Mouse (Mus musculus) thymus, postnatal 14 days (tissue): ENCODE data around the gene Nipal3.

Experiments used
- DNase-seq: peaks from one replicate; pipeline ENCODE4 v3.0.0; 2021

Gene Nipal3

GRCm38 (mm10) chr4:135494521-135495396 lies at the start of gene Nipal3, which contains the start of gene Stpg1:
Gene Nipal3 (minus strand): TSS chr4:135495038.
Gene Stpg1 (plus strand): TSS chr4:135494790.
- peak; percentile 91 for DNase-seq

DNA sequence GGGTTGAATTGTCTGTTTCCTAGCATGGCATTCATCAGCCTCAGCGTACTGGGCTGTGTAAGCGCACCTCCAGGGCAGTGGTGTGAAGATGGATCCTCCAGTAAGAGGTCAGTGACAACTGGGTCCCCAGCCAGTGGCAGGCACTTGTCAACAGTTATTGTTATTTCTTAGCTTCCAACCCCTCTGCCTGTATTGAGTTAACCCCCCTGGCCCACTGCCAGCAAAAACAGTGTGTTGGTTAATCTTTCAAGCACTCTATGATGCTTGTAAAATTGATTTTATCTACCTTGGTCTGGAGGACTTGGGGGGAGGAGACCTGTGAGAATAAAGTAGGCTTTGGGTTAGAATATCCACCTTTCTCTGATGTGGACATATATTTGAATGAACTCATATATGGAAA lies 49.4 kb upstream of the Nipal3 start:
- DNase-seq: no peak

- DNase-seq: no peak
Measured at GRCm38 (mm10) chr4:135540057-135540456, 45.2 kb upstream of the Nipal3 start.

- no peak for DNase-seq
Measured at GRCm38 (mm10) chr4:135539056-135539455, 44.2 kb upstream of the Nipal3 start.

- DNase-seq: no peak
Measured at GRCm38 (mm10) chr4:135535021-135535420, 40.2 kb upstream of the Nipal3 start.

- no peak for DNase-seq
Measured at GRCm38 (mm10) chr4:135533001-135533400, 38.2 kb upstream of the Nipal3 start.

GRCm38 (mm10) chr4:135531771-135532613 lies 37.2 kb upstream of the Nipal3 start:
- DNase-seq: no peak

- DNase-seq: no peak
Measured at GRCm38 (mm10) chr4:135531236-135531635, 36.4 kb upstream of the Nipal3 start.

DNA sequence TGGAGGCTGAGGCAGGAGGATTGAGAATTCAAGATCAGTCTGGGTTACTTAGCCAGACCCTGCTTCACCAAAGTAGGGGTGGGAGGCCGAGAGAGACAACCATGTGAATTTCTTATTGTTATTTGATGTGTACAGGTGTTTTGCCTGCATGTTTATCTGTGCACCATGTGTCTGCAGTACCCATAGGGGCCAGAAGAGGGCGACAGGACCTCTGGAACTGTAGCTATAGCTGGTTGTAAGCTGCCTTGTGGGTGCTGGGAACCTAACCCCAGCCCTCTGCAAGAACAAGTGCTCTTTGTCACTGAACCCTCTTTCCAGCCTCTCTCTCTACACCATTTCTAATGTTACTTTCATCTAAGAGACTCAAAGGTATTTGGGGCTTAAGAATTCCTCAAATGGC lies 35.4 kb upstream of the Nipal3 start:
- no peak for DNase-seq

DNA sequence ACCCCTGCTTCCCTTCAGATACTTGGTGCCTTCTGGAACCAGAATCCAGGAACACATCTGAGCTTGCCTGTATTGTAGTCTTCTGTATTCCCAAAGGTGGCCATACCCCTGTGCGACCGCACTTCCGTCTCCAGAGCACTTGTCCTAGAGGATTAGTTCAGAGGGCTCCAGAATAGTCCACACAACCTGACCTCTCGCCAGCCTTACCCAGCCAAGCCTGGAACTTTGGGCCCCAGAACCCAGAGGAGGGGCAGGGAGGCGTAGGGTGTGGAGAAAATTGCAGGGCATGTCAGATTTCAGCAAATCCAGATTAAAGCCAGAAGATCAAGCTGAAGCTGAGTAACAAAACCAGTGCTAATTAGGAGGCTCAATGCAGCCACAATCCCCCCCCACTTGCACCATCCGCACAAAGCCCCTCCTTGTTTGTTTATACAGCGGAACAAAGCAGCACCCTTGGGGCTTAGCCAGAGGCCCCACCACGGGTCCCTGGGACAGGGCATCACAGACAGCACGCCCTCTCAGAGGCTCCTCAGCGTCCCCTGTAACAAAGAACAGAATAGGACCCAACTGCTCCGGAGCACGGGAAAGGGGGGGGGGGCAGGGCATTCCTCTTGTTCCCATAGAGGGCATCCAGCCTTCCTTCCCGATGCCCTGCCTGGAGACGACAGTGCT lies 31.3 kb upstream of the Nipal3 start:
- DNase-seq: no peak

- DNase-seq: no peak
Measured at GRCm38 (mm10) chr4:135525057-135525456, 30.2 kb upstream of the Nipal3 start.

DNA sequence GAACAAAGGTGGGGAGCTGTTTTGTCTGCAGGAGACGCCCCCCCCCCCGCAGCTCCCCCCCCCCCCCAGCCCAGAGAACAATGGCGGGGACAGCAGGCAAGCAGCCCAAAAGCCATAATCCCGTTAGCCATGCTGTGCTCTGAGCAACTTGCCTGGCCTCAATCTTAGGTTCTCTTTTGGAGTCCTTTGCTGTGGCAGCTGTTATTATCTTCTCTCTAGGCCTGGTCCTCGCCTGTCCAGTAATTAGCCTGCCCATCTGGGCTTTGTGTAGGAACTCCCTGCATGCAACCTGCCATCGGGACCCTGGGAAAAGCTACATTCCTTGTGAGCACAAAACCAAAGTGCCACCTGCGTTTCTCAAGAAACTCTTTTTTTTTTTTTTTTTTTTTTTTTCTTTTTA lies 29.1 kb upstream of the Nipal3 start:
- DNase-seq: no peak

DNA sequence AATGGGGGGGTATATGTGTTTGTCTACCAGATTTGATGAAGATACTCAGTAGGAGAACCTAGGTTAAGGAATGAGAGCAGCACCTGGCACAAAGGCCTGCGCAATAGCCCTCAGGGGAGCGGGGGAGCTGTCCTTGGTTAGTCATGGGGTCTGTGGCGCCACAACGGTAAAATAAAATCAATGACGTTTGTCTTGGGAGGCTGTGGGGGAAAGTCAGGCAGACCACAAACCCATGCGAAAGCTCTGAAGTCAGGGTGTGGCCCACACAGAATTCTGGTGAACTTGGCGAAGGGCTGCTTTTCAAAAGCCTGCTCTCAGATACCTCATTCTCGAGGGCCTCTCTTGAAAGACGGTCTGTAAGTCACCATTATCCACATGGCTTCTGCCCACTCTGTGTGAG lies 25.6 kb upstream of the Nipal3 start:
- DNase-seq: no peak

DNA sequence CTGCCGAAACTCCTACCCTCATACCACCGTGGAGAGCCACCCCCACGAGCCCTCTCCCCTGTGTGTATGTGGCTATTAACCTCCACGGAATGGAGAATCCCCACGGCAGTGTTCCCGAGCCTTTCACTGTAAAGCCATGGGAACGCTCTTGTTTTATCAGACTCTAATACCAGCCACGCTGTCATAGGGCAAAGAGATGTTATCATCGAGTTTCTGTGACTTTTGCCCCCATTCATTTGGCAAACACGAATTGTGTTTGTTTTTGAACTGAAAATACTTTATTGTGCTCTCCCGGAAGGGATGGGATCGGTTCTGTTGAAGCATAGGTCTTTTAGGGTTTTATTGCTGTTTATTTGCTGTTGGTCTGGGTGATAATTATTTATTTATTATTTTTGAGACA lies 23.3 kb upstream of the Nipal3 start:
- DNase-seq: no peak

DNA sequence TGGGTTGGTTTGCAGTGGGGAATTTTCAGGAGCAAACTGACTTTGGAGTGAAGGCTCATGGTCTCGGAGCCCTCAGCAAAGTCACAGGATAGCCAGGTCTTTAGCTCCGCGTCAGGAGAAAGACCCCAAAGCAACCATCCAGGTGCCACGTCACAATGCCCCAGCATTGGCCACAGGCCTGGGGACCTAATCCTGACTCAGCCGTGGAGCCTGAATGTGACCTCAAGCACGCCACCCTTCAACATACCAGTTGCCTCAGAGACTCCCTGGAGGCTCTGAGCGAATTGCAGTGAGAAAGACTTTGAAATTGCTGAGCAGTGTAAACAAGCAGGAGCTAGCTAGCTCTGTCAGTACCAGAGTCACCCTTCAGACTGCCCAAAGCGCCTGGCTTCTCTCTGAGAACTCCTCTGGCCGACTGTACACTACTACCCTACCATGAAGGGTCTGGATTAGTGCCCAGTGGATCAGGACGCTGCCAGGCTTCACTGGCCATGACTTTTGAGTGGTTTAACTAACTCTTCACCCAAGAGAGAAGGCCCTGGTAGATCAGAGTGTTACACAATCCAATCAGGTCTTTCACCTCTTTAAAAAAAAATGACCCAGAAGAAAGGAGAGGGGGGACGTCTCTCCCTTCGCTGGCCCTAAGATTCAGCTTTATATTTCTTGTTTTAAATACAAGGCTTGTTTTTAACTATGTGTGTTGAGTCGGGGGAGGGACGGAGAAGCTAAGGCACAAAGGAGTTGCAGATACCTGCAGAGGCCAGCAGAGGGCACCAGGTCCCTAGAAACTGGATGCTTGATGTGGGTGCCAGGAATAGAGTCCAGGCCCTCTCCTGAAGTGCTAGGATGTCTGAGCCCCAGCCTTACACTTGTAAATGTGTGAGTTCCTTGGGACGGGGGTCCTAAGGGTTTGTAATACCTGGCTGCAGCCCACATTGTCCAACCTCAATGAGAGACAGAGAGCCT lies 21.8 kb upstream of the Nipal3 start:
- DNase-seq: peak; percentile 67

- no peak for DNase-seq
Measured at GRCm38 (mm10) chr4:135514925-135515324, 20.1 kb upstream of the Nipal3 start.

- DNase-seq: no peak
Measured at GRCm38 (mm10) chr4:135513865-135514264, 19.0 kb upstream of the Nipal3 start.

GRCm38 (mm10) chr4:135509515-135509914 lies 14.7 kb upstream of the Nipal3 start:
- DNase-seq: no peak

GRCm38 (mm10) chr4:135508419-135509039 lies 13.7 kb upstream of the Nipal3 start:
- DNase-seq: peak; percentile 71

DNA sequence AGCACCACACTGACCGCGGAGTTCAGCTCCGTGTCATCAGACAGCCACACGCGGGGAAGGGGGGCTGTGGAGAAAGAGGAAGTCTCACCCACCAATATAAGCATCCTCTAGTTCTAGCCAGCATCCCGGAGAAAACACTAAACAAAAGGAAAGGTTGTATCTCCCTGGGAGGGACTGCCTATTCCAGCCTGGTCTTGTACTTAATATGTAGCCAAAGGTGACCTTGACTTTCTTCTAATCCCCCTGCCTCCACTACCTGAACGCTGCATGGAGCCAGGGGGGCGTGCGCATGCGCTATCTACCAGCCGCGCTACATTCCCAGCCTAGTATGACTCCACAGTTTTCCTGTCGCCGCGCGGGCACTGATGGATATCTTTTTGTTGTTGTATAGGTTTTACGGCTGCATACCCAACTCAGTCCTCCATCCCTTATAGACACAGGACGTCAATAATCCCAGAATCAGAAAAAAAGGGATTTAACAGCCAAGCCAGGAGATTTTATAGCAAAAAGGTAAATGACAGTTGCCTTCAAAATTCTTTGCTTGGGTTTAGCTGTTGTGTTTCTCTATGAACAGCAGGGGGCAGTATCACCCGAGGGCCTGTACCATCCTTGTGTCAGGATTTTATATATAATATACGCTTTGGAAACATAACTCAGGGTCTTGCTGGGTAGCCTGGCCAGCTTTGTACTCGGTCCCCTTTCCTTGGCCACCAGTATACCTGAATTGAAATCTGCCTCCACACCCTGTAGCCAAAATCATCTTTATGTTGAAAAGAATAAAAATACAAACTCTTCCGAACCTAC lies 12.9 kb upstream of the Nipal3 start:
- peak; percentile 30 for DNase-seq

- no peak for DNase-seq
Measured at GRCm38 (mm10) chr4:135505794-135506193, 11.0 kb upstream of the Nipal3 start.
